Mouse (Mus musculus) cerebellum, adult 2 months (tissue): Measurements from ENCODE around the gene Nek1.

Experiments used
- CTCF ChIP-seq: fragments of 200-500 bp; IDR thresholded peaks from 2 replicates; pipeline ENCODE4 v1.5.1; 2011; ENCODE audit warnings: low read depth, mild to moderate bottlenecking, control low read depth, low read length, moderate library complexity, borderline replicate concordance; ENCODE audit not compliant: insufficient read depth
- POLR2A ChIP-seq: fragments of 200-500 bp; IDR thresholded peaks from 2 replicates; pipeline ENCODE4 v1.6.1; 2011; ENCODE audit warnings: low read length, control low read depth, borderline replicate concordance; ENCODE audit not compliant: insufficient read depth

DNA sequence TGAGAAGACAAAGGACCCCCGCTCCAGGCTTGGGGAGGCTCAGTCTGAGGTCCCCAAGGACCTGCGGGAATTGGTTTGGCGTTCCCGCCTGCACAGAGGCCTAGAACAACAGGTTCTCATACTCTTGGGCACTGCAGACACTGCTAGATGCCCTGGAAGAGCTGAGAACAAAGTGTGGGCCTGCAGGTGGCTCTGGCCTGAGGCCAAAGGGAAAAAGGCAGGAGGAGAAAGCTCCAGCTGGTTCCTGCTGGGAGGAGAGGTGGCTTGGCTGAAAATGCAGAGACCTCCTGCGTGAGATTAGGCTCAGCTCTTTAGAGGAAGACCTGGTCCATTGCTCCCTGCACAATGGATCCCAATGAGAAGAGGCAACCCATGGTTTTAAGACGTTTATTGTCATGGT, 148.9 kb downstream of the Nek1 start:
- TF ChIP-seq CTCF (no peak), POLR2A (no peak)
